Mouse (Mus musculus): ENCODE data around the gene Trim8. TPM values are rescaled to one million over a fixed set of nuclear protein-coding genes. Genes with fewer than 3 reads are reported as not detected.

Gene Trim8
- polyA plus RNA-seq, 1 experiment from 2014 or later: 38.5 TPM

GRCm38 (mm10) chr19:46500581-46501341 lies 741 bp upstream of the Trim8 start:
- H3K4me1 ChIP-seq: peaks cover 22% of the 10 kb centered on the region
- peaks cover 8% of the 10 kb centered on the region; the same call in 1 of the 2 replicates for H3K36me3 ChIP-seq
- H3K9me3 ChIP-seq: no peaks in the 10 kb centered on the region
- under 1% methylated on average over 39 of the region's 50 CpGs for WGBS
- H3K27me3 ChIP-seq: no peaks in the 10 kb centered on the region
- peak overlapping the region; percentile 94 for H3K4me2 ChIP-seq (replicated peaks)
- peak overlapping the region; percentile 99 for H3K9ac ChIP-seq (replicated peaks)
- ATAC-seq (ENCODE audit: low FRiP score, low read depth): peak; percentile 45
- peak overlapping the region; percentile 66 for H3K4me3 ChIP-seq
- H3K27ac ChIP-seq (replicated peaks): peak overlapping the region; percentile 100

GRCm38 (mm10) chr19:46502069-46502455 lies 560 bp downstream of the Trim8 start:
- Histone ChIP-seq H3K36me3 (peaks cover 20% of the 10 kb centered on the region; the same call in 1 of the 2 replicates), H3K9ac (replicated peaks) (peak overlapping the region; percentile 99), H3K27me3 (no peaks in the 10 kb centered on the region), H3K27ac (replicated peaks) (peak overlapping the region; percentile 100), H3K4me2 (replicated peaks) (peak overlapping the region; percentile 94), H3K4me1 (peaks cover 35% of the 10 kb centered on the region), H3K9me3 (no peaks in the 10 kb centered on the region), H3K4me3 (peak overlapping the region; percentile 66)
- WGBS: 0% methylated on average over 26 of the region's 46 CpGs
- ATAC-seq (ENCODE audit: low FRiP score, low read depth): no peak

- under 1% methylated on average over 53 of the region's 53 CpGs for whole genome bisulfite sequencing
- no peak for ATAC-seq (ENCODE audit: low FRiP score, low read depth)
- peaks cover 25% of the 10 kb centered on the region; the same call in 1 of the 2 replicates for H3K36me3 ChIP-seq
These were observed 1.1 kb downstream of the Trim8 start for GRCm38 (mm10) chr19:46502471-46503166.

GRCm38 (mm10) chr19:46503351-46504084 lies 2.0 kb downstream of the Trim8 start:
- Histone ChIP-seq H3K4me2 (replicated peaks) (peak overlapping the region; percentile 94), H3K27me3 (no peaks in the 10 kb centered on the region), H3K9me3 (no peaks in the 10 kb centered on the region), H3K4me3 (peak overlapping the region; percentile 66), H3K4me1 (peaks cover 50% of the 10 kb centered on the region), H3K9ac (replicated peaks) (peak overlapping the region; percentile 99), H3K36me3 (peaks cover 33% of the 10 kb centered on the region), H3K27ac (replicated peaks) (peak overlapping the region; percentile 100)
- no peak for ATAC-seq (ENCODE audit: low FRiP score, low read depth)
- 0% methylated on average over 21 of the region's 21 CpGs for WGBS

More at GRCm38 (mm10) chr19:46502471-46503166, 1.1 kb downstream of the Trim8 start:
- no peaks in the 10 kb centered on the region for H3K9me3 ChIP-seq
- H3K4me3 ChIP-seq: peak overlapping the region; percentile 66
- H3K9ac ChIP-seq (replicated peaks): peak overlapping the region; percentile 99
- no peaks in the 10 kb centered on the region for H3K27me3 ChIP-seq
- H3K4me2 ChIP-seq (replicated peaks): peak overlapping the region; percentile 94
- H3K4me1 ChIP-seq: peaks cover 41% of the 10 kb centered on the region
- peak overlapping the region; percentile 100 for H3K27ac ChIP-seq (replicated peaks)

GRCm38 (mm10) chr19:46504085-46504552 lies 2.6 kb downstream of the Trim8 start:
- ATAC-seq (ENCODE audit: low FRiP score, low read depth): no peak
- Histone ChIP-seq H3K27me3 (no peaks in the 10 kb centered on the region), H3K4me2 (replicated peaks) (peak overlapping the region; percentile 94), H3K9me3 (no peaks in the 10 kb centered on the region), H3K4me3 (peak overlapping the region; percentile 66), H3K9ac (replicated peaks) (peak overlapping the region; percentile 99), H3K36me3 (peaks cover 38% of the 10 kb centered on the region), H3K27ac (replicated peaks) (peak overlapping the region; percentile 100), H3K4me1 (peaks cover 53% of the 10 kb centered on the region)
- 1% methylated on average over 4 of the region's 4 CpGs for WGBS

GRCm38 (mm10) chr19:46504822-46505417 lies 3.4 kb downstream of the Trim8 start:
- peaks cover 61% of the 10 kb centered on the region for H3K4me1 ChIP-seq
- WGBS: 53% methylated on average over 9 of the region's 9 CpGs
- no peak for ATAC-seq (ENCODE audit: low FRiP score, low read depth)

GRCm38 (mm10) chr19:46505646-46506371 lies 4.3 kb downstream of the Trim8 start:
- Histone ChIP-seq H3K9ac (replicated peaks) (peak overlapping the region; percentile 99), H3K27me3 (no peaks in the 10 kb centered on the region), H3K9me3 (no peaks in the 10 kb centered on the region), H3K36me3 (peaks cover 52% of the 10 kb centered on the region), H3K27ac (replicated peaks) (peak overlapping the region; percentile 100), H3K4me1 (peaks cover 68% of the 10 kb centered on the region), H3K4me2 (replicated peaks) (peak overlapping the region; percentile 94), H3K4me3 (peak overlapping the region; percentile 66)
- ATAC-seq (ENCODE audit: low FRiP score, low read depth): no peak
- 69% methylated on average over 8 of the region's 8 CpGs for WGBS

More at GRCm38 (mm10) chr19:46504822-46505417, 3.4 kb downstream of the Trim8 start:
- Histone ChIP-seq H3K27ac (replicated peaks) (peak overlapping the region; percentile 100), H3K9me3 (no peaks in the 10 kb centered on the region), H3K9ac (replicated peaks) (peak overlapping the region; percentile 99), H3K4me3 (peak overlapping the region; percentile 66), H3K4me2 (replicated peaks) (peak overlapping the region; percentile 94), H3K36me3 (peaks cover 43% of the 10 kb centered on the region), H3K27me3 (no peaks in the 10 kb centered on the region)

GRCm38 (mm10) chr19:46506372-46506717 lies 4.8 kb downstream of the Trim8 start:
- no peaks in the 10 kb centered on the region for H3K9me3 ChIP-seq
- H3K27ac ChIP-seq (replicated peaks): peak overlapping the region; percentile 97
- H3K4me3 ChIP-seq: peak overlapping the region; percentile 66
- no peak for ATAC-seq (ENCODE audit: low FRiP score, low read depth)
- H3K4me1 ChIP-seq: peaks cover 68% of the 10 kb centered on the region
- peak overlapping the region; percentile 94 for H3K4me2 ChIP-seq (replicated peaks)
- H3K36me3 ChIP-seq: peaks cover 55% of the 10 kb centered on the region
- no peaks in the 10 kb centered on the region for H3K27me3 ChIP-seq
- 37% methylated on average over 3 of the region's 3 CpGs for WGBS
- H3K9ac ChIP-seq (replicated peaks): peak overlapping the region; percentile 99

GRCm38 (mm10) chr19:46507181-46507581 lies 5.7 kb downstream of the Trim8 start:
- H3K4me3 ChIP-seq: peak overlapping the region; percentile 66
- H3K4me2 ChIP-seq (replicated peaks): peak overlapping the region; percentile 94
- no peaks in the 10 kb centered on the region for H3K9me3 ChIP-seq
- peak overlapping the region; percentile 99 for H3K9ac ChIP-seq (replicated peaks)
- no peaks in the 10 kb centered on the region for H3K27me3 ChIP-seq
- H3K27ac ChIP-seq (replicated peaks): peak overlapping the region; percentile 97
- peaks cover 68% of the 10 kb centered on the region for H3K4me1 ChIP-seq
- ATAC-seq (ENCODE audit: low FRiP score, low read depth): peak; percentile 51
- WGBS: 14% methylated on average over 8 of the region's 8 CpGs
- peaks cover 61% of the 10 kb centered on the region for H3K36me3 ChIP-seq

- peaks cover 68% of the 10 kb centered on the region for H3K4me1 ChIP-seq
- WGBS: 69% methylated on average over 1 of the region's 1 CpGs
- ATAC-seq (ENCODE audit: low FRiP score, low read depth): no peak
- H3K27ac ChIP-seq (replicated peaks): peak overlapping the region; percentile 97
- no peaks in the 10 kb centered on the region for H3K27me3 ChIP-seq
- no peaks in the 10 kb centered on the region for H3K9me3 ChIP-seq
- H3K4me2 ChIP-seq (replicated peaks): peak overlapping the region; percentile 94
- peaks cover 68% of the 10 kb centered on the region for H3K36me3 ChIP-seq
- peak overlapping the region; percentile 66 for H3K4me3 ChIP-seq
- peak overlapping the region; percentile 99 for H3K9ac ChIP-seq (replicated peaks)
These were observed 6.3 kb downstream of the Trim8 start for GRCm38 (mm10) chr19:46507806-46508205.

- H3K36me3 ChIP-seq: peaks cover 77% of the 10 kb centered on the region
- peaks cover 68% of the 10 kb centered on the region for H3K4me1 ChIP-seq
- no peak for ATAC-seq (ENCODE audit: low FRiP score, low read depth)
- H3K27me3 ChIP-seq: no peaks in the 10 kb centered on the region
- no peaks in the 10 kb centered on the region for H3K9me3 ChIP-seq
- peak overlapping the region; percentile 39 for H3K9ac ChIP-seq (replicated peaks)
- no peak overlapping the region for H3K4me3 ChIP-seq
- WGBS: 84% methylated on average over 3 of the region's 3 CpGs
- H3K27ac ChIP-seq (replicated peaks): 0 out of 2 replicates have a peak overlapping the region, but pooled peaks have one; percentile 97
- H3K4me2 ChIP-seq (replicated peaks): peak overlapping the region; percentile 94; the same call in 1 of the 2 replicates
These were observed 7.2 kb downstream of the Trim8 start for GRCm38 (mm10) chr19:46508738-46509137.

Measured in midbrain, embryonic 12.5 days (tissue).